Mouse (Mus musculus) Muller cell, postnatal 12 days (primary cell): ENCODE measurements at regions not wholly inside any gene's neighbourhood (a gene's known extent, or its start where the extent isn't known, plus 50 kb on each side); places are given as distances from the start of the nearest gene placed in this dataset.

Experiments
- DNase-seq: peaks from one replicate; pipeline ENCODE4 v3.0.0-alpha.2; 2015; ENCODE audit errors: inconsistent ontology term

DNA sequence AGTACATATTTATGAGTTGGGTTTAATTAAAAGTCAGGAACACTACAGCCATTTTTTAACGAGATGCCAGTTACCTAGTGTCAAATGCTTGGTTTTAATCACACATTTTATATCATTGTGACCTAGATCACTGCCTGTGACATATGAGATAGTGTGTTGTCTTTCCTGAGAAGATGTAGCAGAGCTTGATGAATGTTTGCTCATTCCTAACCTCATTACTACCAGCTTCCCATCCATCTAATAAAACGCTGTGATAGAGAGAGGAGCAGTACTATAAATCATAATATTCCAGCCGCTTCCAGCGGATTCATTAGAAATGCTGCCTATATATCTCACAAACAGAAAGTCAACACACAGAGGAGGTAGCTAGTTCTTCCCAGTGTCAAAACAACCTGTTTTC, 163.6 kb downstream of the Aldoart1 start:
- DNase-seq, result no peak

DNA sequence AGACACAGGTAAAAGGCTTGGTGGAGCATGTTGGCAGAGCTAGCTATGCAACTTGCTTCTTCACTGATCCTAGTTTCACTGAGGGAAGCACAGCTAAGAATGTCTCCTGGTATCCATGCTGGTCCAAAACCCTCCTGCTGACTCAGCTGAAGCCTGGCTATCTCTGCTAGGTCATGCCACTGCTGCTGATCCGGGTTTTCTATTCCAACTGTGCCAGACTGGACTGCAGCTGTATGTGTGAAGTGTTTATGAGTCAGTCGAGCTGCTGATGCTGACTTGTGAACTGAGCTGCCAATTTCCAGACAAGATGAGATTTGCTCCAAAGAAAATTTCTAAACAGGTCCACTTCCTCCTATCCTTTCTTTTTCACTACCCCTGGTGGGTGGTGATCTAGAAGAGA, 178.4 kb downstream of the Aldoart1 start:
- no peak for DNase-seq

DNA sequence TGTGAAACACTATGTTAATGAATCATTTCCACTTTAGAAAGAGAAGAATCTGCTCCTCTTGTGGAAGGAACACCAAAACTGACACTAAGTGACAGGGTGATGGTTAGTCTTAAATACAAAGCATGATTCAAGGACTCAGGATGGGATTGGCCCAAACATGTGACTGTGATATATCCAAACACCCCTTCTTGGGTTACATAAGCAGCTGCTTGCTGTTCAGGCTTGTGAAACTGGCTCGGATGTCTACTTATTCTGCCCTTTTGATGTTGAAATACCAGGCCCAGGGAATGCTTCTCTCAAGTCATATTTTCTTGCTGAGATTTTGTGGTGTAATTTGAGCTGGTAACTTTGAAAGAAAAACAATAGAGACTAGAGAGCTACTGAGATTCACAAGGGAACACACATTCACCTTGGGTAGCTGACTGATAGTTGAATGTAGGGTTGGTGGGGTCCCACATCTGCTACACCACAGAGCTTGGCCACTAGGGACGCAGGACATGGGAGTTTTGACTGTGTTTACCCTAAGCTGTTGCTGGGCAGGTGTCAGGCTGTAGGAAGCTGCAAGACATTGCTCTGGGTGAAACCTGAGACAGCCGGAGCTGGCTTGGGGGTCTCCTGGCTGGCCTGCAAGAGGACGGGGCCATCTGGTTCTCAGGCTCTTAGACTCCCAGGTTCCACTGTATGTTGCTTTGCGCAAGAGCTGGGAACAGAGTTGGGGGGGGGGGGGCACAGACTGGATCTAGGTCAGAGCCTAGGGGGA, 180.6 kb downstream of the Aldoart1 start:
- peak; percentile 9 for DNase-seq

- peak; percentile 49 for DNase-seq
Measured at GRCm38 (mm10) chr4:72669827-72670494, 182.5 kb downstream of the Aldoart1 start.

GRCm38 (mm10) chr4:72664379-72664778, 188.1 kb downstream of the Aldoart1 start:
- peak; percentile 64 for DNase-seq

DNA sequence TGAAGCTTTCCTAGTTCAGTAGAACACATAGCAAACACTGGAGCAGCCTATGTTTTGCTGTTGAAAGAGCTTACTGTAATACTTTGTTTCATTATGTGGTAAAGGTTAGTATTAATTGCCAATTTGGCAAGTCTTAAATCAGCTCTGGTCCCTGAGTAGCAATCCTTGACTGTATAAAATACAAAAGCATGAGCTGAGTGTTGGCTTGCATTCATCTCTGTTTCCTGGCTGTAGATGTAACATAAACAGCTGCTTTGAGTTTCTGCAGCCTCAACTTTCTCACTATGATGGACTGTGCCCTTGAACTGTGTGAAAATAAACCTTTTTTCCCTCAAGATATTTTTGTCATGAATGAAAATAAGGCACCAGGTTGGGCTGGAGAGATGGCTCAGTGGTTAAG, 190.0 kb downstream of the Aldoart1 start:
- peak; percentile 35 for DNase-seq

DNA sequence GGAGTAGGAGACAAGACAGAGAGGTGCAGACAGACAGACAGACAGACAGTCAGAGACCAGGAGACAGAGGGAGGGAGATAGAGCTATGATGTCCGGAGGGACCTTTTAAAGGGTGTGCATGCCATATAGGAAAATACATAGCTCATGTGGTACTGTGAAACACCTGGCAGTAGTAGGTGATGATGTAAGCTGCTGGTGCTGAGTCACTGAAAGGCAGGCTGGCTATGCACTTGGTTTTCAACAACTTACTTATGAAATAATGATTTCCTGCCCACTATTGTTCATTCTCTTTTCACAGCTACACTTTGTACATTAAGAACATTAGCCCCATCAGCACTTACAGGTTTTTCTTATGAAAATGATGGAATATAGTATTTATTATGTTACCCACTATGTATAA, 196.2 kb downstream of the Aldoart1 start:
- DNase-seq, result no peak

DNA sequence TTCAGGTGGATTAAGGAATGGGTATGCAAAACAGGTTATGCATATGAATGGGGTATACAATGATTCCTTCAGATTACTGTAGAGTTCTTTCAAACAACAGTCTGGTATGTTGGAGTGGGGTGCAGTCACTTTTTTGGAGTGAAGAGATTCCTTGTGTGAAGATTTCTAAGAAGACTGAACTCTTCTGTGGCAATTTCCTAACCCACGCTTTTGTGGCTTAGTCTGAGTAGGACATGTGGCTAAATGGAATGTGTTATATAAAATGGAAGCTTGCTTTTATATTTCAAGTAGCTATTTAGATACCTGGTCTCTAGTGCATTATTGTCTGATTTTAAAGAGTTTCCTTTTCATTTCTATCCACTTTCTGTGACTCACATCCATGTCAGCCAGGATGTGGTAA, 205.3 kb downstream of the Aldoart1 start:
- peak; percentile 9 for DNase-seq

DNA sequence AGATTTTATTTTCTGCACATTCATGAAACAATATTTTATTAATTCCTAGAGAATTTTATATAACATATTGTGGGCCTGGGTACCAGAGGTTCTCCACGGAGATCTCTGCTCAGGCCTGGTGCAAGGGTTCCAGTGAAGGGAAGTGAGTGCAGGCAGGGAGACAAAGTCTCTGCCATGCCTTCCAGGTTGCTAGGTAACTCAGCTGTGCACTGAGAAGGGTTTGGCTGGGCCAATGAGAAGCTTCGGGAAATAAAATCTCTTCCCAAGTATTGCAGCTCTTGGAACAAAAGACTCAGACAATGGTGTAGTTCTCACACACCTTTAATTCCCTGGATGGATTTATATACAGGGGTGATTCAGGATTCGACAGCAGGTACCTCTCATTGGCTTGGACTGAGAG, 223.0 kb downstream of the Aldoart1 start:
- no peak for DNase-seq

GRCm38 (mm10) chr4:72627219-72627930, 225.1 kb downstream of the Aldoart1 start:
- DNase-seq, result no peak

- no peak for DNase-seq
Measured at GRCm38 (mm10) chr4:72605107-72605506, 247.3 kb downstream of the Aldoart1 start.

DNA sequence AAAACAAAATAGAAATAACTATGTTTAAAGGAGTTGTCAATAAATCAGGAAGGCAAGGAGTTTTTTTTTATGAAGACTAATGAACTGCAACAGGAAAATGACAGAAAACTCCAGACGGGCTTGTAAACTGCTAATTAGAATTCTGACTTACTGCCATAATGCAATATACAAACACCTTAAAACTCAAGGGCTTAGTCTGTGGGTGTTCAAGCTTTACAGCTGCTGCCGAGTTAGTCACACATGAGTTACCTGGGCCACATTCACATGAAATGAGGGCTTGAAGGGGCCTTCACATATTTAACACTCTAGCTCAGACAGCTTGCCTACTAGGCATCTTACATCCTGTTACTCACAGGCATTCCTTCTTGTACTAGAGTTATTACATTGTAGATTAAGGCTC, 256.9 kb downstream of the Aldoart1 start:
- DNase-seq, result no peak

DNA sequence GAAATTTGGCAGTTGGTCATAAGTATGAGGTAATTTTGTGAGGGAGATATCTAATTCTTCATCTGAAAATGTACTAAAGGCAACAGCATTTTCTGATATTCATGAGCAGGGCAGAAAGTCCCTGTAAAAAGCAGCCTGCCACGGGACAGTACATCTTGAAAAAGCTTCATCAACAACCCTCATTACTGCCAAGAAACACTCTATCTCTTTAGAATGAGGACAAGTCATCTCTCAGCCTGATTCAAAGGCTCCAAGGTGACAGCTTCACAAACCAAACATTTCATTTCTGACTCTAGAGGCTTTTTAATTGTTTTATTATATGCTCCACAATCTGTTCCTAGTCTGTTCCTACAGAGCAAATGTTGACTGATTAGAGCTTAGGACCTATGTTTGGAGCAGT, 260.3 kb downstream of the Aldoart1 start:
- DNase-seq, result no peak

DNA sequence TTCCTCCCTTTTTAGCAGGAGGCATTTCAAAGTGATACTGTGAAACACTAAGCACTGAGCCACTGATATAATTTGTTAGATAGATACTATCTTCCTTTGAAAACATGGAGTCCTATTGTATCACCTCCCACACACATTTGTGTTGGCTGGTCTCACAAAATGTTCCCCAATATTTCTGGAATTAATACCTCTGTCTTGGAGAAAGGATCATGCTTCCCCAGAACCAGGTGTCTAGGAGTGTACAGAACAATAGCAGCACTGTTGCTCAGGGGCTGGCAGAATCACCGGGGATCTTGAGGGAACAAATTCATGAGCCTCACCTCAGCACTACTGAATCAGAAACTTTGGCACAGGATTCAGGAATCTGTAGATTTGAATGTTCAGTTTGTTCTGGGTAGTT, 277.5 kb downstream of the Aldoart1 start:
- DNase-seq, result peak; percentile 30

DNA sequence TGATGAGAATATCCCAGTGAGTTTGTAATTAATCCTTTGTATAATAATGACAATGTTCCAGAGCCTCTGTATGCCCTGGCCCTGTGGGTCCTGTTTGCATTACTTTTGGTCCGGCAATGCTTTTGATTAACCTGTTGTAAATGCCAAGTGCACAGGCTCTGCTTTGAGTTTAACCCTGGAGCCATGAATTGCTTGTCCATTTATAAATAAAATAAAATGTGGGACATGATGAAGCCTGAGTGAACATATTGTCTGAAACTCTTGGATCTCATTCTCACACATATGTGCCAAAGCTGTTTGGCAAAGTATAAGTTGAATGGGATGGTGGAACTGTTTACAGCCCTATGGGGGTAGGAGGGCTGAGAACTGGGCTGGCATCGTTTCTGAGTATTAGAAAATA, 280.5 kb downstream of the Aldoart1 start:
- peak; percentile 45 for DNase-seq

- no peak for DNase-seq
Measured at GRCm38 (mm10) chr4:72565186-72565585, 287.2 kb downstream of the Aldoart1 start.

DNA sequence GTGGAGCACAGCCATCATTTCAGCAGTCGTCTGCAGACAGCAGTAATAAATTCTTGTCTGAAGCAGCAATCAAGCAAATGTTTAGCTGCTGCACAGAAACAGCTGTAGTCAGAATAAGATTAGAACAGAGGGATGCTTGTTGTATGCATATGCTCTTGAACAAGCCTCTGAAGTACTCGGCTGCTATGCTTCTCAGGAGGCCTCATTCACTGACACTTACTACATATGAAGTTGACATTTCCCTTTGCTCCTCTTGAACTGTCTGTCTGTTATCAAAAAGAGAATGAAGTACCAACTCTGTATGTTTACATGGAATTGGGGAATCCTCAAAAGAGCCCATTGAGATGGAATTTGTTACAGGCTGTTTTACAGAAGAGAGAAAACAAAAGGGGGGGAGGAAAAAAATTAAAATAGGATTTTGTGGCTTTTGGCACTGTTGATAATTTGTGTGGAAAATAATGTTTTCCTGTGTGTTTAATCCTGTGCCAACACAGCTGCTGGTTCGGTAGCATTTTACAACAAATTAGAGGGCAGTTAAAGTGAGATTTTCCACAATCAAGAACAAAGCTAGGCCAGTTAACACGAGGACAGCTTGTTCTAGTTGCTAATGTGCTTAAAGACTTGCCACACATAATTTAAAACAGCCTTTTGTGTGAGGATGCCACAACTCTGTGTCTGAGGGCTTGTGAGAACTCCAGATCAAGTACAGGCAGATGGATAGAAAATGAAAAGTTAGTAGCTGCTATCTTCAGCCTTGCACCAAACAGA, 289.3 kb downstream of the Aldoart1 start:
- DNase-seq, result peak; percentile 73

- no peak for DNase-seq
Measured at GRCm38 (mm10) chr4:72554276-72554675, 298.2 kb downstream of the Aldoart1 start.

DNA sequence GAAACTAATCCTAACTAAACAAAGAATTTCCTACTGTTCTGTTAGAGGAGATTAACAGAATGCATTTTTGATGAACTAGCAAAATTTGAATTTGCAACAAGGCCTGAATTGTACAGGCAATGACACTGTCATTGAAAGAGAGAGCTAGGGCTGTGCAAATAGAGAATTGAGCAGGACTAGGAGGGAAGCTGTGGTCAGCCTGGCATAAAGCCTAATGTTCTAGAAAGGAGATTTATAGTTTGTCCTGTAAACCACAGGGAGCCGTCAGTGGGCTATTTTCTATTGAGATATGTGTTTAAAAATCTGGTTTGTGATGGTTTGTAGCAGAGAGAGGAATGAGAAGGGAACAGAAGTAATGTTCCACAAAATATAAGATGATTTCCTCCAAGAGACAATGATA, 317.9 kb downstream of the Aldoart1 start:
- DNase-seq, result peak; percentile 11

- DNase-seq, result no peak
Measured at GRCm38 (mm10) chr4:72524630-72525029, 323.9 kb upstream of the Tle1 start.

DNA sequence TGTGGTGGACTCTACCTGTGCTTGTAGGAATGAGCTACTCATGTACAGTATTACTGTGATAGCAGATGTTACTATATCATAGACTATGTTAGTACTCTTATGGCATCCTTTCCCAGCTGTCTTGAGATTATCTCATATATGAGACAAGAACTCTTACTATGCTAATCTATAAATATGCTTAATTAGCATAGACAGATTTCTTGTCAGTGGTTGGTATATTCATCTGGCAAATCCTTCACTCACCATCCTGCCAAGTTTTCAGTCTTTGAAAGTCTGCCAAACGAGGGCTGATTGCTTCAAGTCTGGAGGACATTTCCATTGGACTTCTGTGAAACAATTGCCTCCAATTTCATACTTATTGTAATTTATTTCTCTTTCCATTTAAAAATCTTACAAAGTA, 323.4 kb upstream of the Tle1 start:
- peak; percentile 44 for DNase-seq

GRCm38 (mm10) chr4:72511220-72511619, 310.5 kb upstream of the Tle1 start:
- no peak for DNase-seq
